Mouse (Mus musculus) MEL (cell line): Measurements from ENCODE around the gene Irf5.

Experiments
- CHD2 ChIP-seq: IDR thresholded peaks from 2 replicates; pipeline ENCODE4 v1.6.1; 2011; ENCODE audit warnings: low read length, improper control_type of control experiment
- CTCF ChIP-seq, 3 experiments: IDR thresholded peaks in 2 of 3; conservative IDR thresholded peaks in 1 of 3; 2 replicates each; pipeline ENCODE4 v1.5.1; 2011 to 2012; ENCODE audit warnings: low read length in 3 of 3, low read depth in 2 of 3, mild to moderate bottlenecking in 2 of 3, improper control_type of control experiment in 1 of 3, inconsistent platforms in 1 of 3, mixed read lengths in 1 of 3, moderate library complexity in 1 of 3; ENCODE audit not compliant: control insufficient read depth in 1 of 3, insufficient read depth in 1 of 3, poor library complexity in 1 of 3, severe bottlenecking in 1 of 3
- EP300 ChIP-seq, 2 experiments: IDR thresholded peaks; 2 replicates each; pipeline ENCODE4 v1.6.1; 2011; ENCODE audit warnings: improper control_type of control experiment in 2 of 2, low read length in 2 of 2, low read depth in 1 of 2, mild to moderate bottlenecking in 1 of 2
- ETS1 ChIP-seq: IDR thresholded peaks from 2 replicates; pipeline ENCODE4 v1.6.1; 2012; ENCODE audit warnings: low read depth, mild to moderate bottlenecking, inconsistent platforms, low read length, improper control_type of control experiment, moderate library complexity
- GATA1 ChIP-seq: IDR thresholded peaks from 2 replicates; pipeline ENCODE4 v1.6.1; 2011; ENCODE audit warnings: low read depth, low read length, improper control_type of control experiment
- POLR2A ChIP-seq, 2 experiments: IDR thresholded peaks; 2 replicates each; pipeline ENCODE4 v1.6.1; 2011 to 2012; ENCODE audit warnings: low read length in 2 of 2, mild to moderate bottlenecking in 2 of 2, control low read depth in 1 of 2, improper control_type of control experiment in 1 of 2, low read depth in 1 of 2, moderate library complexity in 1 of 2; ENCODE audit not compliant: control insufficient read depth in 1 of 2, insufficient read depth in 1 of 2, poor library complexity in 1 of 2
- RAD21 ChIP-seq: IDR thresholded peaks from 2 replicates; pipeline ENCODE4 v1.6.1; 2011; ENCODE audit warnings: mild to moderate bottlenecking, low read depth, low read length, improper control_type of control experiment
- RCOR1 ChIP-seq: IDR thresholded peaks from 2 replicates; pipeline ENCODE4 v1.6.1; 2012; ENCODE audit warnings: low read depth, mild to moderate bottlenecking, inconsistent platforms, low read length, improper control_type of control experiment
- SMC3 ChIP-seq: IDR thresholded peaks from 2 replicates; pipeline ENCODE4 v1.6.1; 2011; ENCODE audit warnings: low read depth, low read length, improper control_type of control experiment
- USF1 ChIP-seq: IDR thresholded peaks from 2 replicates; pipeline ENCODE4 v1.6.1; 2014; ENCODE audit warnings: low read depth, mild to moderate bottlenecking, inconsistent platforms, low read length, improper control_type of control experiment, moderate library complexity
- USF2 ChIP-seq, 2 experiments: IDR thresholded peaks; 2 replicates each; pipeline ENCODE4 v1.6.1; 2011 to 2012; ENCODE audit warnings: improper control_type of control experiment in 2 of 2, low read length in 2 of 2, borderline replicate concordance in 1 of 2, inconsistent platforms in 1 of 2, low read depth in 1 of 2, mild to moderate bottlenecking in 1 of 2; ENCODE audit not compliant: insufficient read depth in 1 of 2
- ZC3H11A ChIP-seq: IDR thresholded peaks from 2 replicates; pipeline ENCODE4 v1.6.1; 2012; ENCODE audit warnings: low read depth, mild to moderate bottlenecking, inconsistent platforms, low read length, improper control_type of control experiment
- ZKSCAN1 ChIP-seq: IDR thresholded peaks from 2 replicates; pipeline ENCODE4 v1.6.1; 2012; ENCODE audit warnings: low read depth, mild to moderate bottlenecking, inconsistent platforms, low read length, improper control_type of control experiment, moderate library complexity

DNA sequence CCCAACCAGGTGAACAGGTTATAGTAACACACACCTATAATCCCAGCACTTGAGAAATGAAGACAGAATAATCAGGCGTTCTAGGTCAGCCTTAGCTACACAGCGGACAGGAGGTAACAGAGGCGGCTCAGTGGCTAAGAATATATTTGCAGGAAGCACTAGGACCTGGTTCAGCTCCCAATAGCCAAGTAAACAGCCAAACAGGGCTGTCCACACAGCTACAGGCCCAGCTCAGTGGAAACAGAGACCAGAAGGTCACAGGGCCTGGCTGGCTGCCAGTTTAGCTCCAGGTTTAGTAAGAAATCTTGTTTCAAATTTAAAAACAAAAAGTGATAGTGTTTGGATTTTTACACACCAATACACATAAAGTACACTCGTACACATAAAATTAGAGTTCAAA is 32.3 kb upstream of the Irf5 start:
- TF ChIP-seq RCOR1 = no peak
- TF ChIP-seq USF2 (IDR thresholded peaks at IDR 0.05; ENCODE audit: borderline replicate concordance in 1 of 2, insufficient read depth in 1 of 2, low read depth in 1 of 2, low read length in 2 of 2) = no peak
- no peak for TF ChIP-seq CTCF (IDR thresholded peaks at IDR 0.05 in 2 of 3, conservative IDR thresholded peaks at IDR 0.05 in 1 of 3; ENCODE audit: control insufficient read depth in 1 of 3, insufficient read depth in 1 of 3, low read depth in 2 of 3, low read length in 3 of 3, poor library complexity in 1 of 3, severe bottlenecking in 1 of 3)
- TF ChIP-seq POLR2A (IDR thresholded peaks at IDR 0.05; ENCODE audit: control insufficient read depth in 1 of 2, insufficient read depth in 1 of 2, low read depth in 1 of 2, low read length in 2 of 2, poor library complexity in 1 of 2) = no peak
- no peak for TF ChIP-seq ETS1
- no peak for TF ChIP-seq CHD2
- no peak for TF ChIP-seq RAD21
- no peak for TF ChIP-seq ZKSCAN1
- no peak for TF ChIP-seq GATA1
- no peak for TF ChIP-seq EP300 (IDR thresholded peaks at IDR 0.05; ENCODE audit: low read depth in 1 of 2, low read length in 2 of 2)
- no peak for TF ChIP-seq ZC3H11A
- TF ChIP-seq SMC3 = no peak
- no peak for TF ChIP-seq USF1
